Mouse (Mus musculus) kidney, embryonic 15.5 days (tissue): ENCODE measurements around the gene 2410015M20Rik. TPM values are rescaled to one million over a fixed set of nuclear protein-coding genes. Genes with fewer than 3 reads are reported as not detected.
"Not testable (repeated sequence)": the region's sequence is repeated elsewhere in the genome, so short reads cannot be mapped to it uniquely, and the experiment has no call there.

ENCODE experiments used
- ATAC-seq: fragments of 200-750 bp; cut with Nextera tagmentation; replicated peaks from 2 replicates; pipeline ENCODE4 v1.8.0; 2017; ENCODE audit warnings: moderate TSS enrichment; ENCODE audit not compliant: low FRiP score
- H3K27ac ChIP-seq: fragments of 300-500 bp; sonication (generic); 2 replicates; pipeline ENCODE4 v1.5.1; 2015; ENCODE audit warnings: mild to moderate bottlenecking, inconsistent platforms
- H3K27me3 ChIP-seq: fragments of 300-500 bp; sonication (generic); 2 replicates; pipeline ENCODE4 v1.6.1; 2015; ENCODE audit warnings: inconsistent platforms
- H3K36me3 ChIP-seq: fragments of 300-500 bp; sonication (generic); 2 replicates; pipeline ENCODE4 v1.6.1; 2015; ENCODE audit warnings: inconsistent platforms
- H3K4me1 ChIP-seq: fragments of 300-500 bp; sonication (generic); 2 replicates; pipeline ENCODE4 v1.6.1; 2015; ENCODE audit warnings: inconsistent platforms
- H3K4me2 ChIP-seq: fragments of 300-500 bp; sonication (generic); 2 replicates; pipeline ENCODE4 v1.6.1; 2015; ENCODE audit warnings: moderate library complexity, mild to moderate bottlenecking, inconsistent platforms
- H3K4me3 ChIP-seq: fragments of 300-500 bp; sonication (generic); replicated peaks from 2 replicates; pipeline ENCODE4 v1.5.1; 2015; ENCODE audit warnings: mild to moderate bottlenecking, inconsistent platforms
- H3K9ac ChIP-seq: fragments of 300-500 bp; sonication (generic); 2 replicates; pipeline ENCODE4 v1.6.1; 2015; ENCODE audit warnings: mild to moderate bottlenecking, inconsistent platforms
- H3K9me3 ChIP-seq: fragments of 300-500 bp; sonication (generic); replicated peaks from 2 replicates; pipeline ENCODE4 v1.6.1; 2016; ENCODE audit warnings: inconsistent platforms
- whole genome bisulfite sequencing: fragments of 180-500 bp; shearing (Covaris S2); methylation state at CpG from one replicate; pipeline ENCODE4 v1.1.7; 2015; ENCODE audit warnings: mixed read lengths; 5-methylcytosine and 5-hydroxymethylcytosine counted together
- polyA plus RNA-seq: library from polyadenylated mRNA; unstranded; fragments of >200 nt; fragmentation: Nextera tagmentation; extraction: Ambion mirVana; gene quantifications from 2 replicates; pipeline ENCODE4 v1.2.1, GENCODE M21; 2015

Gene 2410015M20Rik
- polyA plus RNA-seq, 1 experiment from 2014 or later: 239 TPM

DNA sequence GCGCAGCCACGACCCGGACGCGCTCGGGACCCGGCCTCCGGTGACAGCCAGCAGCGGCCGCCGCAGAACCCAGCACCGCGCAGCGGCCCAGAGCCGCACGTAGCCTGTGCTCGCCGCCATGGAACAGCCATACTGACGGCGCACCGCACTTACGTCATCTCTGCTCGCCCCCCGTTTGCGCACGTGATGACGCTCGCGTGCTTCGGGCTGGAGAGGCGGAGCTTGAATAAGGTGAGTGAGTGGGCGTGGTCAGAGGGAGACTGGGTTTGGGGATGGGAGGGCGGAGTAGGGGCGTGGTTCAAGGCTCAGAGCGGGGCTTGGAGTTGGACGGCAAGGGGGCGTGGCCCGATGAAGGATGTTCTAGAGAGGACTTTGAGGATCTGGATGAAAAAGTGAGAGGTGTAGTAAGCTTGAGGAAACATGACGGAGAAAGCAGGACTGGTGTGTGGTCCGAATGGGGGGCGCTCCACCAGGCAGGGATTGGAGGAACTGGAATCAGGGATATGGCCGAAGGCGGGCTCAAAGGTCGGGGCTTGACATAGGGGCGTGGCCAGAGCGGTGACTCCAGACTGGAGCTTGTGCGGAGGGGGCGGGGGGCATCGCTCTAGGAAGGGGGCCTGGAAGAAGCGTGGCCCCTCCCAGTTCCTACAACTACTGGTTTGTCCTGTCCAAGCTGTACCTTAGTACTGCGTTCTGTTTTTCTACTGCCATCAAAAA is 17.3 kb upstream of the 2410015M20Rik start, which contains the start of gene Lonp1:
Gene Lonp1, minus strand, starts transcription at position 134 of the 717 bp plus-strand sequence.
- peak within 1 kb of the TSS; percentile 97 for H3K4me3 ChIP-seq
- H3K9me3 ChIP-seq: no peaks in the 10 kb centered on the region
- peak within 1 kb of the TSS; percentile 93 for H3K27ac ChIP-seq
- ATAC-seq: peak; percentile 92
- peak within 1 kb of the TSS; percentile 95 for H3K4me2 ChIP-seq
- H3K27me3 ChIP-seq: no peaks in the 10 kb centered on the region
- peaks cover 29% of the 10 kb centered on the region for H3K36me3 ChIP-seq
- peak within 1 kb of the TSS; percentile 97 for H3K9ac ChIP-seq
- under 1% methylated on average over 51 of the region's 51 CpGs for WGBS
- H3K4me1 ChIP-seq: peaks cover 29% of the 10 kb centered on the region

GRCm38 (mm10) chr17:56626260-56626659 is 16.7 kb upstream of the 2410015M20Rik start:
- H3K4me3 ChIP-seq: peak overlapping the region; percentile 97
- under 1% methylated on average over 28 of the region's 32 CpGs for WGBS
- no peaks in the 10 kb centered on the region for H3K9me3 ChIP-seq
- H3K9ac ChIP-seq: peak overlapping the region; percentile 97
- peaks cover 29% of the 10 kb centered on the region for H3K4me1 ChIP-seq
- H3K27ac ChIP-seq: peak overlapping the region; percentile 75
- no peaks in the 10 kb centered on the region for H3K27me3 ChIP-seq
- peak overlapping the region; percentile 95 for H3K4me2 ChIP-seq
- H3K36me3 ChIP-seq: peaks cover 35% of the 10 kb centered on the region
- ATAC-seq: no peak; the same call in 1 of the 2 replicates

- H3K36me3 ChIP-seq: peaks cover 42% of the 10 kb centered on the region
- H3K4me3 ChIP-seq: peak overlapping the region; percentile 97
- peak overlapping the region; percentile 97; the same call in 1 of the 2 replicates for H3K9ac ChIP-seq
- WGBS: 79% methylated on average over 3 of the region's 3 CpGs
- H3K4me2 ChIP-seq: peak overlapping the region; percentile 95
- peaks cover 29% of the 10 kb centered on the region for H3K4me1 ChIP-seq
- ATAC-seq: no peak
- no peaks in the 10 kb centered on the region for H3K9me3 ChIP-seq
- no peak overlapping the region for H3K27ac ChIP-seq
- H3K27me3 ChIP-seq: no peaks in the 10 kb centered on the region
Observed at GRCm38 (mm10) chr17:56625495-56625894, 15.9 kb upstream of the 2410015M20Rik start.

DNA sequence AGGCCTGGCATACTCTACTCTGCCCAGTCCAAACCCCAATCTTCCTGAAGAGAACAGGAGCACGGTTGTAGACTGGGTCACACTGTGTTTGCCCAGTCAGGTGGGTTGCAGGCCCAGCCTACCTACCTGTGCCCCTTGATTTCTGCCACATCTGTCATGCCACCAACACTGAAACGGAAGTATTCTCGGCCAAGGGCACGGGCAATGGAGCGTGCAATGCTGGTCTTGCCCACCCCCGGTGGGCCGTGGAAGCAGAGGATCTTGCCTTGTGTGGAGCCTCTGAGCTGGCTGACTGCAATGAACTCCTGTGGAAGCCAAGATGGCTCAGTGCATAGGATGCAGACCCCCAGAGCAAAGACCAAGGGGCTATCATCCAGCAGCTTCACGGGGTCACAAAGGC is 8.1 kb upstream of the 2410015M20Rik start:
- Histone ChIP-seq H3K27ac (no peak overlapping the region), H3K9ac (no peak overlapping the region), H3K4me2 (no peak overlapping the region), H3K4me1 (peaks cover 25% of the 10 kb centered on the region), H3K4me3 (no peak overlapping the region), H3K27me3 (no peaks in the 10 kb centered on the region), H3K9me3 (no peaks in the 10 kb centered on the region), H3K36me3 (peaks cover 85% of the 10 kb centered on the region)
- no peak for ATAC-seq
- 75% methylated on average over 8 of the region's 8 CpGs for WGBS

DNA sequence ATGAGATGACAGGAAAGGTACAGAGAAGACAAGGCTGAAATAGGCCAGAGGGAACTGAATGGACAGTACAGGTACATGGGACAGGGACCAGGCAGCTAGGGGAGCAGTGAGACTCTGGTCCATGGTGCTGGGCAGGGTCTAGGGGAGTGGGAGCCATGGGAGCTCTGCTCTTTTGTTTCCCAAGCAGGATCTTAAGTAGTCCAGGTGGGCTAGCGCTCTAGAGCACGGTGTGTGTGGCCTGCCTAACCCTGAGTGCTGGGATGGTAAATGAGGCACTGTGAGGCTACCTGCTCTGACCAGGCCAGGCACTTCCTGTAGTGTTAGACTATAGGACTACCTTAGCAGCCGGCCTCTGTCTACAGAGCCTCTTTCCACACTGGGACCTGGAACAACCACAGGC is 7.2 kb upstream of the 2410015M20Rik start:
- H3K27ac ChIP-seq: no peak overlapping the region
- peaks cover 34% of the 10 kb centered on the region for H3K4me1 ChIP-seq
- H3K4me2 ChIP-seq: no peak overlapping the region
- WGBS: 77% methylated on average over 3 of the region's 3 CpGs
- no peak overlapping the region for H3K4me3 ChIP-seq
- no peak for ATAC-seq
- no peaks in the 10 kb centered on the region for H3K27me3 ChIP-seq
- H3K36me3 ChIP-seq: peaks cover 76% of the 10 kb centered on the region
- H3K9ac ChIP-seq: no peak overlapping the region
- no peaks in the 10 kb centered on the region for H3K9me3 ChIP-seq

- Histone ChIP-seq H3K4me1 (peaks cover 38% of the 10 kb centered on the region), H3K27me3 (no peaks in the 10 kb centered on the region), H3K4me3 (no peak overlapping the region), H3K9ac (no peak overlapping the region), H3K36me3 (peaks cover 68% of the 10 kb centered on the region), H3K9me3 (no peaks in the 10 kb centered on the region), H3K4me2 (no peak overlapping the region), H3K27ac (no peak overlapping the region)
- ATAC-seq: no peak
- 93% methylated on average over 4 of the region's 4 CpGs for WGBS
Observed at GRCm38 (mm10) chr17:56615792-56616191, 6.2 kb upstream of the 2410015M20Rik start.

DNA sequence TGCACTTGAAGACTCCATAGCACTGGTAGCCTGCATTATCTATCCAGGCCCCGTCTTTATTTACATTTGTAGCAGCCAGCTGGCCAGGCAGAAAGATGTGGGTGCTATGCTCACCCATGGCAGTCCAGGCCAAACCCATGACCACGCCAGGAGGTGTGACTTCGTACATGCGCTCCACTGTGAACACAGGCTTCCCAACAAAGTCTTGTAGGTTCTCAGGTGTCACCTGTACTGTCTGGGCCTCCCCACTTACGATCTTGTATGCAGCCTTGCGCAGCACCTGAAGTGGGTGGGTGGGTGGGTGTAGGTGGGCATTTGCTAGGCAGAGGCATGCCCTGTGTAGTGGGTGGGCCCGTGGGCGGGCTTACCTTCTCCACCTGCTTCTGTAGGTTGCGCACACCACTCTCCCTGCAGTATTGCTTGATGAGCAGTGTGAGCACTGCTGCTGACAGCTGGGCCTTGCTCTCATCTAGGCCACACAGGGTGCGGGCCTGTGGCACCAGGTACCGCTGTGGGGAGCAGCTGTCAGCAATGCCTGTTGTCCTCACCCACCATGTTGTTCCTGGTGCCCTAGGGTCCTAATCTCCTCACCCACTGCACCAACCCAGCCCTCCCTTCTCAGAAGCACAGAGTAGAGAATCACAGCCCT is 5.7 kb upstream of the 2410015M20Rik start:
- ATAC-seq: no peak

DNA sequence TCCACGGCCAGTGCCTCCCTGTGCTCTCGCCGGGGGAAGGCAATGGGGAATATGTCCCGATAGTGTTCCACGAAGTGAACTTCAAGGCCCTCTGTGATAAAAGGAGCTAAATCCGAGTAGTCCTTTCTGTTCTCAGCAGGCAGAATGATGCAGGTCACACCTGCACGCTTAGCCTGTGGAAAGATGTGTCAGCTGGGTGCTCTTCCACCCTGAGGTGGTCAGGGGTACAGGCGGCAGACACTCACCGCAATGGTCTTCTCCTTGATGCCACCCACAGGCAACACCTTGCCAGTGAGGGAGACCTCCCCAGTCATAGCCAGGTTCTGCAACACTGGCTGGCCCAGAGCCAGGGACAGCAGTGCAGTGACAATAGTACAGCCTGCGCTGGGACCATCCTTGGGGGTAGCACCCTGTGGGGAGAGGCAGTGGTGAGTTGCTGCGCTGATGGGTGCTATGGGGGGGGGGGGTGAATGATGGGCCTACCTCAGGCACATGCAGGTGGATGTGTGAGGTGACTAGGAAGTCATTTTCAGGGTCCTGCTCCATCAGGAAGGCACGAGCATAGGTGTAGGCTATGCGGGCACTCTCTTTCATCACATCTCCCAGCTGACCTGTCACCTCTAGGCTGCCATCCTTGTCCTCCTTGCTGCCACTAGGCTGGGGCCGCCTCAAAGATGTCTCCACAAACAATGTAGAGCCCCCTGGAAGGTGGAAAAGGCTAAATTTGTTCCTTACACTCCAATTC is 5.0 kb upstream of the 2410015M20Rik start:
- H3K4me1 ChIP-seq: peaks cover 46% of the 10 kb centered on the region
- peak overlapping the region; percentile 92; the same call in 1 of the 2 replicates for H3K27ac ChIP-seq
- H3K27me3 ChIP-seq: no peaks in the 10 kb centered on the region
- peak overlapping the region; percentile 70 for H3K4me3 ChIP-seq
- no peaks in the 10 kb centered on the region for H3K9me3 ChIP-seq
- WGBS: 22% methylated on average over 14 of the region's 14 CpGs
- peak overlapping the region; percentile 56 for H3K9ac ChIP-seq
- no peak for ATAC-seq
- peaks cover 55% of the 10 kb centered on the region for H3K36me3 ChIP-seq
- peak overlapping the region; percentile 91 for H3K4me2 ChIP-seq

More for the DNA sequence above, 5.7 kb upstream of the 2410015M20Rik start:
- Histone ChIP-seq H3K27ac (no peak overlapping the region), H3K4me3 (peak overlapping the region; percentile 70), H3K36me3 (peaks cover 62% of the 10 kb centered on the region), H3K27me3 (no peaks in the 10 kb centered on the region), H3K9me3 (no peaks in the 10 kb centered on the region), H3K9ac (peak overlapping the region; percentile 56), H3K4me1 (peaks cover 43% of the 10 kb centered on the region), H3K4me2 (peak overlapping the region; percentile 91)
- 86% methylated on average over 11 of the region's 11 CpGs for WGBS

DNA sequence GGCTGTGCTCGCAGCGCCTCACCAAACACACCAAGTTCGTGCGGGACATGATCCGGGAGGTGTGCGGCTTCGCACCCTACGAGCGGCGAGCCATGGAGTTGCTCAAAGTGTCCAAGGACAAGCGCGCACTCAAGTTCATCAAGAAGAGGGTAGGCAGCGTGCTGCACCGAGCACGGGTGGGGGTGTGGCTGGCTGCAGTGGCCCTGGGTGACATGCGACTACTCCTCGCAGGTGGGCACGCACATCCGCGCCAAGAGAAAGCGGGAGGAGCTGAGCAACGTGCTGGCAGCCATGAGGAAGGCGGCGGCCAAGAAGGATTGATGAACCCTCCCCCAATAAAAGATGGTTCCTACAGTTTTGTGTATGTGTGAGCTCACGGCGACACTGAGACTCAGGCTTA is 4.3 kb upstream of the 2410015M20Rik start:
- H3K9ac ChIP-seq: peak overlapping the region; percentile 56
- H3K4me1 ChIP-seq: peaks cover 49% of the 10 kb centered on the region
- not testable (repeated sequence) for H3K27me3 ChIP-seq, H3K9me3 ChIP-seq, ATAC-seq
- H3K4me2 ChIP-seq: peak overlapping the region; percentile 91
- under 1% methylated on average over 26 of the region's 26 CpGs for WGBS
- peak overlapping the region; percentile 70 for H3K4me3 ChIP-seq
- peak overlapping the region; percentile 92 for H3K27ac ChIP-seq
- H3K36me3 ChIP-seq: peaks cover 49% of the 10 kb centered on the region

DNA sequence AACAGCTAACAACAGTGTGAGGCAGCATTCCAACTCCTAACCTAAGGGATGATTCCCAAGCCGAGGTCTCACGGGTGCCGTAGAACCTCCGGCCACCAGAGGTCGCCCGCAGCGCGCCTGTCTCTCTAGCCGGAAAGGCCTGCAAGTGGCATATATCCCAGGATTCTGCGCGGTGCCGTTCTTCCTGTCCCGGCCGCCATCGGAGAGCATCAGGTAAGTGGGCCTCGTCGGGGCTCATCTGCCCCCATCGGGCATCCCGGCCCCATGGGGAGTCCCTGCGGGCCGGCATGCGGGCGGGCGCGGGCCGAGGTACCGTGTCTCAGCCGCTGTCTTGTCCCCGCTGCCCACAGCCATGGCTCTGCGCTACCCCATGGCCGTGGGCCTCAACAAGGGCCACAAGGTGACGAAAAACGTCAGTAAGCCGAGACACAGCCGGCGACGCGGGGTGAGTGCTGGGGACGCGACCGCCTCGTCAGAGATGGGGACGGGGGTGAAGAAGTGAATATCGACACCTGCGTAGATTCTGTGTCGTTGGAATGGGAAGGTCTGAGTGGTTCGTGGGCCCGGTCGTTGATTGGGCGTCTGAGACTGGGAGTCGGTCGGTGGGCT is 3.8 kb upstream of the 2410015M20Rik start, which contains the start of gene Rpl36:
Gene Rpl36, plus strand, starts transcription at position 181 of the 609 bp plus-strand sequence.
- H3K27ac ChIP-seq: peak within 1 kb of the TSS; percentile 92
- peaks cover 43% of the 10 kb centered on the region for H3K36me3 ChIP-seq
- peak within 1 kb of the TSS; percentile 56 for H3K9ac ChIP-seq
- peak within 1 kb of the TSS; percentile 70 for H3K4me3 ChIP-seq
- no peaks in the 10 kb centered on the region for H3K9me3 ChIP-seq
- H3K27me3 ChIP-seq: no peaks in the 10 kb centered on the region
- WGBS: under 1% methylated on average over 52 of the region's 52 CpGs
- H3K4me2 ChIP-seq: peak within 1 kb of the TSS; percentile 91
- H3K4me1 ChIP-seq: peaks cover 55% of the 10 kb centered on the region
- peak; percentile 43 for ATAC-seq

DNA sequence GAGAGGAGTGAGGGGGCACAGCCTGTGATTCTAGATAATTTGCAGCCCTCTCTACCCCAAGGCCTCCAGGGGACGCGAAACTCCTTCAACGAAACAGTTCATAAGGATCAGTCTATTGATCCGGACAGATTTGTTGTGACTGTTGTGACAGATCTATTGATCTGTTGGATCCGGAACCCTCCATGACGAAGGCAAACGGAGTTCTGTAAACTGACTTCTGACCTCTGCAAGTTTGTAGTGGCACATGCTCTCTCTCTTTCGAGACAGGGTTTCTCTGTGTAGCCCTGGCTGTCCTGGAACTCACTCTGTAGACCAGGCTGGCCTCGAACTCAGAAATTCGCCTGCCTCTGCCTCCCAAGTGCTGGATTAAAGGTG is 3.0 kb upstream of the 2410015M20Rik start:
- H3K27me3 ChIP-seq: not testable (repeated sequence)
- 0 out of 2 replicates have a peak overlapping the region, but pooled peaks have one; percentile 30 for H3K27ac ChIP-seq
- WGBS: 83% methylated on average over 10 of the region's 10 CpGs

More for the DNA sequence above, 3.0 kb upstream of the 2410015M20Rik start:
- Histone ChIP-seq H3K36me3 (peaks cover 43% of the 10 kb centered on the region), H3K4me1 (peaks cover 63% of the 10 kb centered on the region)
- not testable (repeated sequence) for H3K9ac ChIP-seq, H3K9me3 ChIP-seq, H3K4me2 ChIP-seq, ATAC-seq, H3K4me3 ChIP-seq
